Mouse (Mus musculus): ENCODE results near the gene Xaf1.
"Not testable (repeated sequence)": the region's sequence is repeated elsewhere in the genome, so short reads cannot be mapped to it uniquely, and the experiment has no call there.

Xaf1 gene

GRCm38 (mm10) chr11:72311355-72312001 is 10.0 kb downstream of the Xaf1 start:
- no peak for DNase-seq (ENCODE audit: extremely low spot score, low read depth, low spot score)

GRCm38 (mm10) chr11:72314151-72314895 is 12.9 kb downstream of the Xaf1 start, which contains the start of gene Fbxo39:
Fbxo39 (plus strand) TSS chr11:72314444.
- no peak for DNase-seq (ENCODE audit: extremely low spot score, low read depth, low spot score)

- DNase-seq (ENCODE audit: extremely low spot score, low read depth, low spot score), result no peak
Measured at GRCm38 (mm10) chr11:72318026-72318425, 16.6 kb downstream of the Xaf1 start.

- no peak for DNase-seq (ENCODE audit: extremely low spot score, low read depth, low spot score)
Measured at GRCm38 (mm10) chr11:72324431-72324830, 23.0 kb downstream of the Xaf1 start.

- DNase-seq (ENCODE audit: extremely low spot score, low read depth, low spot score), result no peak
Measured at GRCm38 (mm10) chr11:72325701-72326100, 24.3 kb downstream of the Xaf1 start.

GRCm38 (mm10) chr11:72332951-72333667 is 31.7 kb downstream of the Xaf1 start:
- DNase-seq (ENCODE audit: extremely low spot score, low read depth, low spot score), result no peak

GRCm38 (mm10) chr11:72334653-72335052 is 33.2 kb downstream of the Xaf1 start:
- no peak for DNase-seq (ENCODE audit: extremely low spot score, low read depth, low spot score)

GRCm38 (mm10) chr11:72336726-72337125 is 35.3 kb downstream of the Xaf1 start:
- no peak for DNase-seq (ENCODE audit: extremely low spot score, low read depth, low spot score)

GRCm38 (mm10) chr11:72338437-72338871 is 37.0 kb downstream of the Xaf1 start:
- DNase-seq (ENCODE audit: extremely low spot score, low read depth, low spot score), result no peak

- no peak for DNase-seq (ENCODE audit: extremely low spot score, low read depth, low spot score)
Measured at GRCm38 (mm10) chr11:72339716-72340115, 38.3 kb downstream of the Xaf1 start.

GRCm38 (mm10) chr11:72342549-72343237 is 41.3 kb downstream of the Xaf1 start:
- peak; percentile 50 for DNase-seq (ENCODE audit: extremely low spot score, low read depth, low spot score)

- DNase-seq (ENCODE audit: extremely low spot score, low read depth, low spot score), result not testable (repeated sequence)
Measured at GRCm38 (mm10) chr11:72343238-72343625, 41.8 kb downstream of the Xaf1 start.

- DNase-seq (ENCODE audit: extremely low spot score, low read depth, low spot score), result peak; percentile 20
Measured at GRCm38 (mm10) chr11:72343904-72344303, 42.5 kb downstream of the Xaf1 start.

- no peak for DNase-seq (ENCODE audit: extremely low spot score, low read depth, low spot score)
Measured at GRCm38 (mm10) chr11:72344486-72344885, 43.1 kb downstream of the Xaf1 start.

GRCm38 (mm10) chr11:72348563-72348962 is 47.1 kb downstream of the Xaf1 start:
- DNase-seq (ENCODE audit: extremely low spot score, low read depth, low spot score), result no peak

- DNase-seq (ENCODE audit: extremely low spot score, low read depth, low spot score), result no peak
Measured at GRCm38 (mm10) chr11:72349016-72349415, 47.6 kb downstream of the Xaf1 start.

GRCm38 (mm10) chr11:72349652-72350051 is 48.2 kb downstream of the Xaf1 start:
- DNase-seq (ENCODE audit: extremely low spot score, low read depth, low spot score), result no peak

GRCm38 (mm10) chr11:72352272-72352671 is 50.8 kb downstream of the Xaf1 start:
- no peak for DNase-seq (ENCODE audit: extremely low spot score, low read depth, low spot score)

GRCm38 (mm10) chr11:72353186-72353585 is 51.8 kb downstream of the Xaf1 start:
- no peak for DNase-seq (ENCODE audit: extremely low spot score, low read depth, low spot score)

GRCm38 (mm10) chr11:72354971-72355728 is 53.7 kb downstream of the Xaf1 start:
- DNase-seq (ENCODE audit: extremely low spot score, low read depth, low spot score), result no peak
